Mouse (Mus musculus): ENCODE data around the gene Fig4.

GRCm38 (mm10) chr10:41241080-41241479 lies 62.0 kb downstream of the Fig4 start:
- TF ChIP-seq CTCF (conservative IDR thresholded peaks at IDR 0.05; ENCODE audit: low read length) (no peak), POU5F1 (IDR thresholded peaks at IDR 0.05; ENCODE audit: borderline replicate concordance, low read length) (no peak), NANOG (IDR thresholded peaks at IDR 0.05; ENCODE audit: borderline replicate concordance, low read length) (no peak)
